Mouse (Mus musculus): ENCODE data around the gene Spaca9.

GRCm38 (mm10) chr2:28692692-28693091, 6.8 kb downstream of the Spaca9 start:
- TF ChIP-seq EP300 (IDR thresholded peaks at IDR 0.05; ENCODE audit: low read depth) (no peak), CTCF (IDR thresholded peaks at IDR 0.05; ENCODE audit: low read depth) (no peak)

Measured in heart, postnatal 0 days (tissue).